Mouse (Mus musculus): ENCODE measurements around the gene Cped1. TPM values are rescaled to one million over a fixed set of nuclear protein-coding genes. Genes with fewer than 3 reads are reported as not detected.

Gene Cped1
- total RNA-seq, 1 experiment from 2014 or later, result 1.8 TPM

GRCm38 (mm10) chr6:22288004-22288736 lies 302.5 kb downstream of the Cped1 start, which contains the start of gene Wnt16:
Gene Wnt16, plus strand, starts transcription at chr6:22288227.
- ATAC-seq (replicated peaks in 1 of 2; ENCODE audit: insufficient read depth in 1 of 2, low FRiP score in 2 of 2, low TSS enrichment in 1 of 2, low read depth in 1 of 2, poor library complexity in 2 of 2, severe bottlenecking in 2 of 2), result peak in 1 of 2 experiments; percentile 16; a peak in 1 of 4 replicates

- ATAC-seq (replicated peaks in 1 of 2; ENCODE audit: insufficient read depth in 1 of 2, low FRiP score in 2 of 2, low TSS enrichment in 1 of 2, low read depth in 1 of 2, poor library complexity in 2 of 2, severe bottlenecking in 2 of 2), result peak; percentile 73 to 85
Measured at GRCm38 (mm10) chr6:22288737-22289460, 303.2 kb downstream of the Cped1 start.

GRCm38 (mm10) chr6:22289461-22290021 lies 303.8 kb downstream of the Cped1 start:
- no peak for ATAC-seq (replicated peaks in 1 of 2; ENCODE audit: insufficient read depth in 1 of 2, low FRiP score in 2 of 2, low TSS enrichment in 1 of 2, low read depth in 1 of 2, poor library complexity in 2 of 2, severe bottlenecking in 2 of 2)

GRCm38 (mm10) chr6:22290790-22291189 lies 305.1 kb downstream of the Cped1 start:
- ATAC-seq (replicated peaks in 1 of 2; ENCODE audit: insufficient read depth in 1 of 2, low FRiP score in 2 of 2, low TSS enrichment in 1 of 2, low read depth in 1 of 2, poor library complexity in 2 of 2, severe bottlenecking in 2 of 2), result no peak

GRCm38 (mm10) chr6:22292056-22292455 lies 306.3 kb downstream of the Cped1 start:
- no peak for ATAC-seq (replicated peaks in 1 of 2; ENCODE audit: insufficient read depth in 1 of 2, low FRiP score in 2 of 2, low TSS enrichment in 1 of 2, low read depth in 1 of 2, poor library complexity in 2 of 2, severe bottlenecking in 2 of 2)

- ATAC-seq (replicated peaks in 1 of 2; ENCODE audit: insufficient read depth in 1 of 2, low FRiP score in 2 of 2, low TSS enrichment in 1 of 2, low read depth in 1 of 2, poor library complexity in 2 of 2, severe bottlenecking in 2 of 2), result no peak
Measured at GRCm38 (mm10) chr6:22293922-22294321, 308.2 kb downstream of the Cped1 start.

- ATAC-seq (replicated peaks in 1 of 2; ENCODE audit: insufficient read depth in 1 of 2, low FRiP score in 2 of 2, low TSS enrichment in 1 of 2, low read depth in 1 of 2, poor library complexity in 2 of 2, severe bottlenecking in 2 of 2), result no peak
Measured at GRCm38 (mm10) chr6:22297028-22297427, 311.3 kb downstream of the Cped1 start.

- ATAC-seq (replicated peaks in 1 of 2; ENCODE audit: insufficient read depth in 1 of 2, low FRiP score in 2 of 2, low TSS enrichment in 1 of 2, low read depth in 1 of 2, poor library complexity in 2 of 2, severe bottlenecking in 2 of 2), result no peak
Measured at GRCm38 (mm10) chr6:22298059-22298458, 312.3 kb downstream of the Cped1 start.

Other genes starting within 250 kb of the Cped1 start
- gene Tspan12, start 133.4 kb upstream of the Cped1 start, total RNA-seq (2017), result 0.40 and 1.0 TPM in 2 replicates
- gene Ing3, start 36.3 kb upstream of the Cped1 start, total RNA-seq (2017), result 47.6 and 48.2 TPM in 2 replicates

All from hematopoietic stem cell, adult 5-6 weeks (primary cell).